Mouse (Mus musculus): ENCODE data around the gene Dpep3. TPM values are rescaled to one million over a fixed set of nuclear protein-coding genes. Genes with fewer than 3 reads are reported as not detected.
"Not testable (repeated sequence)": the region's sequence is repeated elsewhere in the genome, so short reads cannot be mapped to it uniquely, and the experiment has no call there.

Dpep3 gene
- total RNA-seq (2021) = not detected

DNA sequence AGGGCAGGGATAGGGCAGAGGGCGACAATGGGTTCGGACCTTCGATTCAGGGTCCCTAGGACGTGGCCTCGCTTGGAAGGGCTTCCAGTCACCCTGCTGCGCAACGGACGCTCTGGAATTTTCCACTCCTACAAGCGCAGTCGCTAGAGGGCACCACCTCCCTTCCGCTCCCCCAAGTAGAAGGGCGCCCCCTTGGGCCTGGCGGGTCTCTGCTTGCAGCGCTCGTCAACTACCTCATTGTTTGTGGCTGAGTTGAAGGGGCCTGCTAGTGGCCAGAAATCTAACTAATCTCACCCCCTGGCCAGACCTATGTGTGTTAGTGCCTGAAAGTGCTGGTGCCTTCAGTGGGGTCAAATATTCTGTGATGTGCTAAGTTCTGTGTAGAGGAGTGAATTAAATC lies at the start of gene Dpep3:
Gene Dpep3 (minus strand): TSS at position 105 of the 400 bp plus-strand sequence.
- intact Hi-C loops (cut with DNase I) = no loop called here
- DNase-seq (ENCODE audit: low spot score in 2 of 2) = no peak

DNA sequence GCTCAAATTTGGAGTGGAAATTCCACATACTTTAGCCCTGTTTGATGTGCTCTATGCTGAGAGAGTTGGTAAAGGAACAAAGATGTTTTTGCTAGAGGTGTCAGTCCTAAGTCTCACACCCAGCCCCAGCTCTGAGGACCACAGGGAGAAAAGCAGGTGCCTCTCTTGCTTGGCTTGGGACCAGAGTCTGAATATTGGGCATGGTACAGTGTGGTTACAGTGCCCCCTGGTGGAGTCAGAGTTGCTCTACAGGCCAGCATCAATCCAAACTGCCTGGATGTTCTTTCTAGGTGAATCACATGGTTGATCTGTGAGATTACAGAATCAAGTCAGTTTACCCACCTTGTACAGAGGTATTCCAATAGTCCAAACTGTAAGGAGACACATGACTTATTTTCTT lies 43.3 kb upstream of the Dpep3 start:
- DNase-seq (ENCODE audit: low spot score in 2 of 2) = peak; percentile 63 to 78
- intact Hi-C loops (cut with DNase I) = loop anchor here (5.0 to 10.0 kb wide), 3 partner anchors 35 to 310 kb away; no protein-coding TSS in a partner anchor

DNA sequence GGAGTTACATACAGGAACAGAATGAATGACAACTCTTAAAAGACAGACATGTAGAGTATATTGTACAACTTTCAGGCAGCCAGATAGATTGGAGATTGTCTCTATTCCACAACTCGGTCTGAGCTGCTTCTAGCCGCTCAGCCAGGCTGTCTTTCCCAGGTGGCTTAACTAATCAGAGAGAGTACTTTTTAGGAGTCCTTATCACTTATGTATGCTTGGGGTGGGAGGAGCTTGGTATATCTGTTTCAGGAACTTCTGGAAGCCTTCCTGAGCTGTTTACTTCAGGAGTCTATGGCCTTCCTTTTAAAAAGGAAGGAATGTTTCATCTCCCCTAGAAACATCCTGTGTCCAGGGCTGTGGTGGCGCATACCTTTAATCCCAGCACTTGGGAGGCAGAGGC lies 38.8 kb upstream of the Dpep3 start:
- intact Hi-C loops (cut with DNase I) = no loop called here
- DNase-seq (ENCODE audit: low spot score in 2 of 2) = no peak

DNA sequence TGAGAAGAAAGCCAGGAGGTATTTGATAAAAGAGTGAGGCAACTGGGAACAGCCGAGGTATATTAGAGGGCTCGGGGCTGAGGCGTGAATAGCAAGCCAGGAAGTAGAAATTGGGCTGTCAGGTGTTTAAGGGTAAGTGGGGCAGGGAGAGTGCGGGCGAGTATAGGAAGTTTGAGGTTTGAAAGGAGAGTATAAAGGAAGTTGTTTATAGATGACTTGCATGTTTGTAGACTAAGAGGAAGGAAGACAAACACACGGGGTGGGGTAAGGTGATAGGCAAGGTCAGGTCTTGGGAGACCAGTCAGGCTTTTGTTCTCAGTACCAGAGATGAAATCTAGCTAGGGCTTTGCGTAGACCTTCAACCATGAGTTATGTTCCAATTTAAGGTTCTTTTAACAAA lies 37.9 kb upstream of the Dpep3 start:
- DNase-seq (ENCODE audit: low spot score in 2 of 2) = no peak
- intact Hi-C loops (cut with DNase I) = no loop called here

DNA sequence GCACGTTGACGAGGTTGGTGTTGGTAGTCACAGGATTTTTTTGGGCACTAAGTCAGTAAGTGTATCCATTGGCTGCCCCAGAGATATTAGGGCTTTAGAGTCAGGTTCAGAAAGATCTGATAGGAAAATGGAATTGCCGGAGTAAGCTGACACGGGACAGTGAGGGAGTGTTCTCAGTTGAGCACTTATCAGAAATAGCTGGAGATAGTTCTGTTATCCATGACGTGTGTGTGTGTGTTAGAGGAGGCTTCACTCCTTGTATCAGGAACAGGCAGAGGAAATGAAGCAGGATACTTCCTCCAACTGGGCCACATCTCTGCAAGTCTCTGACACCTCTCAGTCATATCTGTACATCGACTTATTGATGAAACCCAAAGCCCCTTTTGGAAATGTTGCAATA lies 37.1 kb upstream of the Dpep3 start:
- intact Hi-C loops (cut with DNase I) = no loop called here
- no peak for DNase-seq (ENCODE audit: low spot score in 2 of 2)

GRCm38 (mm10) chr8:106012203-106012602 lies 33.0 kb upstream of the Dpep3 start:
- intact Hi-C loops (cut with DNase I) = loop anchor here (5.0 kb wide), 1 partner anchor 120 kb away; the partner anchor contains the start of gene Nrn1l

GRCm38 (mm10) chr8:106011643-106011986 lies 32.4 kb upstream of the Dpep3 start, which contains the start of gene Ddx28:
Ddx28 (minus strand) TSS chr8:106011882.
- no peak for DNase-seq (ENCODE audit: low spot score in 2 of 2)
- intact Hi-C loops (cut with DNase I) = loop anchor here (5.0 kb wide), 1 partner anchor 119 kb away; the partner anchor contains the start of gene Nrn1l

More at GRCm38 (mm10) chr8:106012203-106012602, 33.0 kb upstream of the Dpep3 start:
- DNase-seq (ENCODE audit: low spot score in 2 of 2) = not testable (repeated sequence)

DNA sequence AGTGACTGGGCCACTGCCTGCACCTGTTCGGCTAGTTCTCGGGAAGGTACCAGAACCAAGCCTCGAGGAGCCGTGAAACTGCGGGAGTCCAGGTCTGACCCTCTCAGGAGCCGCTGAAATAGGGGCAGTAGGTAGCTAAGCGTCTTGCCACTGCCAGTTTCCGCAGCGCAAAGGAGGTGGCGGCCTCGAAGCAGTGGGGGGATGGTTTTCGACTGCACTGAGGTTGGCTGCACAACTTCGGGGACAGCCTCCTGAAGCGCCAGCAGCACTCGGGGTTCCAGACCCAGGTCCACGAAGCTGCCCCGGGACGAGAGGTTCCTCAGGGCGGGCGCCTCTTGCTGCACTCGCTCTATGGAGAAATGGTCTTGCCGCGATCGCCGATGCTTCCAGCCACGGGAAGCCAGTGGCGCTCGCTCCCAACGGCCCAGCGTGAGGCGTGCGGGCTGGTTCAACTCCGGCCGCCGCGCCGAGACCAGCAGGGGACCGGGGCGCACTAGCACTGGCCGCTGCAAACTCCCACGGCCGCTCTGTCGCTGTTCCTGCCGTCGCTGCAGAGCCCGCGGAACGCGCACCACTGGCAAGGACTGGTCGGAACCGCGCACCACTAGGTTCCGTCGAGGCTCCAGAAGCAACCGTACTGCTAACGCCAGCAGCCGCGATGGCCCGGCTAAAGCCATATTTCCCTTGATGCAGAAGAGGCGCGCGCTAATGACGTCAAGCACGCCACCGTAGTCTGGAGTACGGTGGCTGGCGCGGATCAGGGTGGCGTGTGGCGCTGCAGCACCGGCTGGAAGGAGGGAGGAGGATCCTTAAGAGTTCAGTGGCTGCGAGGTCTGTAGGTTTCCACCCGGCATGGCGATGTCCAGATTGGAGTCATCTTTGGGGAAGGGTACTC lies 31.8 kb upstream of the Dpep3 start:
- intact Hi-C loops (cut with DNase I) = loop anchor here (5.0 kb wide), 1 partner anchor 119 kb away; the partner anchor contains the start of gene Nrn1l

GRCm38 (mm10) chr8:106007891-106008290 lies 28.7 kb upstream of the Dpep3 start:
- intact Hi-C loops (cut with DNase I); DNase-seq (ENCODE audit: low spot score in 2 of 2): not testable (repeated sequence)

More for the DNA sequence above, 31.8 kb upstream of the Dpep3 start:
- DNase-seq (ENCODE audit: low spot score in 2 of 2) = peak; percentile 95 to 96

DNA sequence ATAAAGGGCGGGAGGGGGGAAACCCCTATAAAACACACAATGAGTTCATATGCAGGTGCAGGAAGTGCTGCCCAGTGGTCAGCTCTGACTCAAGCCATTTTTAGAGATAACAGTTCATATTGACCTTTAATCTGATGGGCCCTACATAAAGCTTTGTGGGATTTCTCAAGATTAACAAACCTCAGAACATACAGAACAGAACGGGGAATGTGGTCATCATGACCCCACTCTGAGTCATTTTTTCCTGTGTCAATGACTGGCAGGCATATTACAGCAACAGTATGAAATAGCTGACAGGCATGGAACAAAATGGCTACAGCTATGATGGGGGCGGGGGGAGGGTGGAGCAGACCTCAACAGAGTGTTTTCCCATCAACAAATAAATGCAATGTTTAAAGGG lies 27.9 kb upstream of the Dpep3 start:
- no peak for DNase-seq (ENCODE audit: low spot score in 2 of 2)
- intact Hi-C loops (cut with DNase I) = no loop called here

GRCm38 (mm10) chr8:106006413-106006812 lies 27.2 kb upstream of the Dpep3 start:
- intact Hi-C loops (cut with DNase I) = no loop called here
- no peak for DNase-seq (ENCODE audit: low spot score in 2 of 2)

GRCm38 (mm10) chr8:106005875-106006274 lies 26.6 kb upstream of the Dpep3 start, which contains the start of gene Dpep2nb:
Dpep2nb (minus strand) TSS chr8:106005975.
- DNase-seq (ENCODE audit: low spot score in 2 of 2) = no peak
- intact Hi-C loops (cut with DNase I) = no loop called here

GRCm38 (mm10) chr8:106004538-106005207 lies 25.4 kb upstream of the Dpep3 start:
- no peak for DNase-seq (ENCODE audit: low spot score in 2 of 2)
- intact Hi-C loops (cut with DNase I) = no loop called here

DNA sequence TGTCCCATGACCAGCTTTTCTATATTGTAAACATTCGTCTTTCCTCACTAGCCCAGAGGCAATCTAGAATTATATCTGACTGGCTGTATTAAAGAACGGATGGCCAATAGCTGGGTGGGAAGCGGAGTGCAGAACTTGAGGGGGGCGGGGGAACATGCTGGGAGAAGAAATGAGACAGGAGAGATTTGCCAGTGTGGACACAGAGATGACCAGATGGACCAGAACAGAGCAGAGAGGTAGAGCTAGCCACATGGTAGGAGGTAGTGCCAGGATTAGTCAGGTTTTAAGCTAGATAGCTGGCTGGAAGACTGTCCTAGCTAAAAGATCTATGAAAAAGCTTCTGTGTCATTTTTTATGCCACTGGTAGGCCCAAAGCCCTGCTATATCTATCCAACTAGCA lies 22.7 kb upstream of the Dpep3 start:
- intact Hi-C loops (cut with DNase I) = no loop called here
- no peak for DNase-seq (ENCODE audit: low spot score in 2 of 2)

GRCm38 (mm10) chr8:105998971-105999370 lies 19.7 kb upstream of the Dpep3 start:
- DNase-seq (ENCODE audit: low spot score in 2 of 2) = no peak
- intact Hi-C loops (cut with DNase I) = no loop called here

DNA sequence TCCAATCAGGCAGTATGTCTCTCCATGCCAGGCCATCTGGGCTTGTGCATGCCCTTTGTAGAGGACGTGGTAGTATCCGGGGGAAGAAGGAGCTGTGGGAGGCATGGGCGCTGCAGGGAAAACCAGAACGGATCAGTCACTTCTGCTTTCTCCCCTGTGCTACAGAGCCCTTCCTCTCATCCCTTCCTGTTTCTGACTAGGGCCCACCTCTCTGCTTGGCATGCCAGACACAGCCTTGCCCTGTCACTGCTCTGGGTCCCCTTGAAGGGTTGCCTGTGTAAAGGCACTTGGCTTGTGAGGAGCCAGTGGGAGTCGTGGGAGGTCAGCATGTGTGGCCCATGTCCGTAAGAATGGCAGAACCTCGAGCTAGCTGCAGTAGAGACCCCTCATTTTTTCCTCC lies 17.1 kb upstream of the Dpep3 start:
- intact Hi-C loops (cut with DNase I) = no loop called here
- no peak for DNase-seq (ENCODE audit: low spot score in 2 of 2)

DNA sequence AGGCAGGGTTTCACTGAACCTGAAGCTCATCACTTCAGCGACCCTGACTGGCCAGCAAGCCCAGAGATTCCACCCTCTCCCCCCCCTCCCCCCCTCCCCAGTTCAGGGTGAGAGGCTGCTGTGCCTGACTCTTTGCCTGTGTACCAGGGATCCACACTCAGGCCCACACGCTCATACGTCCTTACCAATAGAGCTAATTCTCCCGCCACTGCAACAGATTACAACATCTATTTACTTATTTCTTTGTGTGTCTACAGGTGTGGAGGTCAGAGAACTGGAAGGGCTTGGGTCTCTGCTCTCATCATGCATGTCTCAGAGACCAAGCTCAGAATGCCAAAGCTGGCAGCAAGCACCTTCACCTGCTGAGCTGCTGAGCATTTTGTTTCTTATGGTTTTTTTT lies 14.0 kb upstream of the Dpep3 start:
- DNase-seq (ENCODE audit: low spot score in 2 of 2) = no peak
- intact Hi-C loops (cut with DNase I) = no loop called here

DNA sequence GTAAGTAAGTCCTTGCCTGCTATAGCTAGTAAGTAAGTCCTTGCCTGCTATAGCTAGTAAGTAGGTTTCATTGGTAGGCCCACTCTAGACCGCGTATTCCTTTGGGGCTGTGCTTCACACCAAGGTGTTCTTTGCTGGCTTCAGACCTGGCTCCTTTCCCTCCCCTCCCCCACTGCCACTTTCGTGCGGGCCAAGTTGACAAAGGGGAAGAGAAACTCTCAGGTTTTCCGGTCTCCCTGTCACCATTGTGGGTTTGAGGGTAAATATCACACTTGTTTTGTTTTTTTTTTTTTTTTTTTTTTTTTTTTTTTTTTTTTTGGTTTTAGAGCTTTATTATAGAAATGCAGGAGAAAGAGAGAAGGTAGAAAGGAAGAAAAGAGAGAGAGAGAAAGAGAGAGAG lies 13.3 kb upstream of the Dpep3 start:
- no peak for DNase-seq (ENCODE audit: low spot score in 2 of 2)
- intact Hi-C loops (cut with DNase I) = no loop called here

- DNase-seq (ENCODE audit: low spot score in 2 of 2) = no peak
- intact Hi-C loops (cut with DNase I) = no loop called here
Observed at GRCm38 (mm10) chr8:105991546-105991945, 12.3 kb upstream of the Dpep3 start.

GRCm38 (mm10) chr8:105990856-105991387 lies 11.7 kb upstream of the Dpep3 start, which contains the start of gene Dus2:
Dus2 (plus strand) TSS chr8:105991337.
- intact Hi-C loops (cut with DNase I) = no loop called here
- peak; percentile 44 to 45 for DNase-seq (ENCODE audit: low spot score in 2 of 2)

All from left cerebral cortex, postnatal 36 days (tissue).